Mouse (Mus musculus) liver, adult 2 months (tissue): ENCODE data around the gene Tmem216. TPM values are rescaled to one million over a fixed set of nuclear protein-coding genes. Genes with fewer than 3 reads are reported as not detected.

ENCODE experiments used
- DNase-seq: peaks from one replicate; pipeline ENCODE4 v3.0.0-alpha.2; 2011; ENCODE audit warnings: low read depth, low spot score; ENCODE audit errors: extremely low read depth
- H3K27ac ChIP-seq: fragments of 200-500 bp; replicated peaks from 2 replicates; pipeline ENCODE4 v1.5.1; 2012; ENCODE audit warnings: low read depth, mild to moderate bottlenecking, control low read depth, inconsistent platforms, low read length; ENCODE audit not compliant: insufficient read depth
- H3K27me3 ChIP-seq: fragments of 200-500 bp; 2 replicates; pipeline ENCODE4 v1.6.1; 2012; ENCODE audit warnings: mild to moderate bottlenecking, moderate library complexity, low read length, inconsistent platforms; ENCODE audit not compliant: control insufficient read depth, insufficient read depth
- H3K36me3 ChIP-seq: fragments of 200-500 bp; 2 replicates; pipeline ENCODE4 v1.6.1; 2012; ENCODE audit warnings: low read length, inconsistent platforms; ENCODE audit not compliant: control insufficient read depth, insufficient read depth
- H3K4me1 ChIP-seq: fragments of 200-500 bp; 2 replicates; pipeline ENCODE4 v1.6.1; 2011; ENCODE audit warnings: low read length; ENCODE audit not compliant: control insufficient read depth, insufficient read depth
- H3K4me3 ChIP-seq: fragments of 200-500 bp; 2 replicates; pipeline ENCODE4 v1.5.1; 2011; ENCODE audit warnings: low read depth, mild to moderate bottlenecking, control low read depth, low read length, moderate library complexity; ENCODE audit not compliant: insufficient read depth
- H3K79me2 ChIP-seq: fragments of 200-500 bp; 2 replicates; pipeline ENCODE4 v1.6.1; 2012; ENCODE audit warnings: inconsistent platforms, mild to moderate bottlenecking, low read length, moderate library complexity; ENCODE audit not compliant: control insufficient read depth, insufficient read depth
- H3K9ac ChIP-seq: fragments of 200-500 bp; 2 replicates; pipeline ENCODE4 v1.6.1; 2012; ENCODE audit warnings: low read depth, mild to moderate bottlenecking, control low read depth, inconsistent platforms, low read length
- CTCF ChIP-seq: fragments of 200-500 bp; IDR thresholded peaks from 2 replicates; pipeline ENCODE4 v1.5.1; 2011; ENCODE audit warnings: low read depth, low read length, control low read depth
- POLR2A ChIP-seq: fragments of 200-500 bp; IDR thresholded peaks from 2 replicates; pipeline ENCODE4 v1.6.1; 2011; ENCODE audit warnings: low read length, control low read depth; ENCODE audit not compliant: insufficient read depth; ENCODE audit errors: extremely low read depth
- WGBS: fragments of 180-500 bp; shearing (Covaris S2); methylation state at CpG from one replicate; pipeline ENCODE4 v1.1.7; 2018; 5-methylcytosine and 5-hydroxymethylcytosine counted together
- polyA plus RNA-seq: library from polyadenylated mRNA; depleted of rRNA; stranded (reverse); fragments of >200 nt; gene quantifications from 2 replicates; pipeline ENCODE4 v1.2.3, GENCODE M21; 2012
- total RNA-seq: library from RNA; depleted of rRNA; stranded (reverse); fragments of >200 nt; gene quantifications from 2 replicates; pipeline ENCODE4 v1.2.3, GENCODE M21; 2014

The Tmem216 gene
- total and polyA plus RNA-seq, 2 experiments, result 3.7 to 11.3 TPM

- H3K27ac ChIP-seq, result no peak overlapping the region
- DNase-seq, result no peak
- H3K36me3 ChIP-seq, result peaks cover 75% of the 10 kb centered on the region
- no peaks in the 10 kb centered on the region for H3K4me1 ChIP-seq
- no peak overlapping the region for H3K9ac ChIP-seq
- no peaks in the 10 kb centered on the region for H3K79me2 ChIP-seq
- WGBS, result 96% methylated on average over 5 of the region's 5 CpGs
- H3K27me3 ChIP-seq, result no peaks in the 10 kb centered on the region
- no peak overlapping the region for H3K4me3 ChIP-seq
- no peak for TF ChIP-seq POLR2A
Measured at GRCm38 (mm10) chr19:10539454-10539853, 16.6 kb downstream of the Tmem216 start.

- no peak for DNase-seq
- Histone ChIP-seq H3K27me3 (no peaks in the 10 kb centered on the region), H3K79me2 (peaks cover 10% of the 10 kb centered on the region; the same call in 1 of the 2 replicates), H3K36me3 (peaks cover 50% of the 10 kb centered on the region), H3K4me3 (no peak overlapping the region), H3K9ac (no peak overlapping the region), H3K27ac (no peak overlapping the region), H3K4me1 (peaks cover 6% of the 10 kb centered on the region; the same call in 1 of the 2 replicates)
- TF ChIP-seq CTCF (0 out of 2 replicates have a peak, but pooled peaks have one; percentile 6), POLR2A (no peak)
- WGBS, result 91% methylated on average over 1 of the region's 1 CpGs
Measured at GRCm38 (mm10) chr19:10530082-10530481, 26.0 kb downstream of the Tmem216 start.

- peak within 1 kb of the TSS; percentile 99 for H3K27ac ChIP-seq
- WGBS, result under 1% methylated on average over 11 of the region's 11 CpGs
- H3K9ac ChIP-seq, result peak within 1 kb of the TSS; percentile 99
- peak; percentile 18 for DNase-seq
- peaks cover 20% of the 10 kb centered on the region for H3K79me2 ChIP-seq
- peak within 1 kb of the TSS; percentile 81 for H3K4me3 ChIP-seq
- H3K4me1 ChIP-seq, result peaks cover 6% of the 10 kb centered on the region; the same call in 1 of the 2 replicates
- H3K27me3 ChIP-seq, result no peaks in the 10 kb centered on the region
- peaks cover 20% of the 10 kb centered on the region for H3K36me3 ChIP-seq
- TF ChIP-seq POLR2A (no peak), CTCF (no peak)
Measured at GRCm38 (mm10) chr19:10525910-10526309, 30.1 kb downstream of the Tmem216 start, which contains the start of gene Sdhaf2. Sdhaf2 (minus strand) TSS chr19:10526142.

DNA sequence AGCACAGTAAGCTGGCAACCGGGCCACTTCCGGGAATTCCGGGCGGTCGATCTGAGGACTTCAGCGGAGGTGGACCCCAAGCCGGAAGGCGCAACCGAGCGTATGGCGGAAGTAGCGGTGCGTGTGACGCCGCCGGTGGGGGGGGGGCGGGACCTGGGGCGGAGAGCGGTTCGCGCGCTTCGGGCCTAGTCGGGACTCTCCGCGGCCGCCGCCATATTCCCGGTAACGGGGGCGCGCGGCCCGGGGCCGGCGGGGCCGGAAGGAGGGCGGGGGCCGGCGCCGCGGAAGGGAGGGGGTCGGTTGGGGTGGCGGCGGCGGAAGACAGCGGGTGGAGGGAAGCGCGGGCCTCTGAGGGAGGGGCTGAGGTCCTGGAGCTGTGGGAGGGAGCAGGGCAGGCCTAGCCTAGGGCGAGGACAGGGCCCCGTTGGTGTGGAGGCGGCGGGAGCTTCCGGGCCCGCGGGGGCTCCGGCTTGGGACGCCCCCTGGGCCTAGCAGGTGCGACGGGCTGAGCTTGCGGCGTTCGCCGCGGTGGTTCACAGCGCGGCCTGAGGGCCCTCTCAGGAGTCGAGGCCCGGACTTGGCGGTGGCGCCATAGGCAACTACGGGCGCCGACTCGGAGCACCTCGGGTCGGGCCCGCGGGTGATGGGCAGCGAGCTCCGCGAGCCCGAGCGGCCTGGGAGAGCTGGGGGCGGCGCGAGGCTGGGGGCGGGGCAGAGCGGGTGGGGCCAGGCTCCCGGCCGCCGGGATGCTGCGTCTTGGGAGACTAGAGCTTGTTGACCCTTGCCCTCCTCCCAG, 30.7 kb downstream of the Tmem216 start, which contains the start of gene Cpsf7:
Gene Cpsf7, plus strand, starts transcription at position 161 of the 796 bp plus-strand sequence.
- TF ChIP-seq POLR2A (peak; percentile 1; the same call in 1 of the 2 replicates), CTCF (no peak)
- WGBS, result under 1% methylated on average over 74 of the region's 93 CpGs
- H3K27ac ChIP-seq, result peak within 1 kb of the TSS; percentile 99
- peaks cover 20% of the 10 kb centered on the region for H3K79me2 ChIP-seq
- peak; percentile 86 for DNase-seq
- H3K36me3 ChIP-seq, result peaks cover 15% of the 10 kb centered on the region
- peak within 1 kb of the TSS; percentile 99 for H3K9ac ChIP-seq
- H3K4me1 ChIP-seq, result peaks cover 6% of the 10 kb centered on the region; the same call in 1 of the 2 replicates
- H3K4me3 ChIP-seq, result peak within 1 kb of the TSS; percentile 81
- no peaks in the 10 kb centered on the region for H3K27me3 ChIP-seq

- WGBS, result under 1% methylated on average over 19 of the region's 19 CpGs
- no peaks in the 10 kb centered on the region for H3K27me3 ChIP-seq
- DNase-seq, result no peak
- H3K4me1 ChIP-seq, result peaks cover 6% of the 10 kb centered on the region; the same call in 1 of the 2 replicates
- TF ChIP-seq CTCF, result no peak
- TF ChIP-seq POLR2A, result 0 out of 2 replicates have a peak, but pooled peaks have one; percentile 54
- H3K27ac ChIP-seq, result peak overlapping the region; percentile 63
- peak overlapping the region; percentile 81 for H3K4me3 ChIP-seq
- H3K36me3 ChIP-seq, result peaks cover 15% of the 10 kb centered on the region
- peak overlapping the region; percentile 81 for H3K9ac ChIP-seq
- peaks cover 20% of the 10 kb centered on the region for H3K79me2 ChIP-seq
Measured at GRCm38 (mm10) chr19:10524784-10525105, 31.3 kb downstream of the Tmem216 start.
